Mouse (Mus musculus) limb, embryonic 12.5 days (tissue): ENCODE data around the gene Lrrc39. TPM values are rescaled to one million over a fixed set of nuclear protein-coding genes. Genes with fewer than 3 reads are reported as not detected.

ENCODE experiments used
- ATAC-seq: fragments of 200-750 bp; cut with Nextera tagmentation; 2 replicates; pipeline ENCODE4 v1.8.0; 2017; ENCODE audit warnings: low read depth, moderate TSS enrichment; ENCODE audit not compliant: insufficient number of reproducible peaks, insufficient read depth, low FRiP score, low TSS enrichment
- H3K27ac ChIP-seq: fragments of 300-500 bp; sonication (generic); 2 replicates; pipeline ENCODE4 v1.5.1; 2016; ENCODE audit warnings: mild to moderate bottlenecking, moderate library complexity
- H3K27me3 ChIP-seq: fragments of 300-500 bp; sonication (generic); 2 replicates; pipeline ENCODE4 v1.6.1; 2016; ENCODE audit warnings: mild to moderate bottlenecking, moderate library complexity
- H3K36me3 ChIP-seq: fragments of 300-500 bp; sonication (generic); 2 replicates; pipeline ENCODE4 v1.6.1; 2016; ENCODE audit warnings: mild to moderate bottlenecking, moderate library complexity
- H3K4me1 ChIP-seq: fragments of 300-500 bp; sonication (generic); replicated peaks from 2 replicates; pipeline ENCODE4 v1.6.1; 2016
- H3K4me2 ChIP-seq: fragments of 300-500 bp; sonication (generic); 2 replicates; pipeline ENCODE4 v1.6.1; 2016; ENCODE audit warnings: mild to moderate bottlenecking, moderate library complexity
- H3K4me3 ChIP-seq: fragments of 300-500 bp; sonication (generic); replicated peaks from 2 replicates; pipeline ENCODE4 v1.5.1; 2016; ENCODE audit warnings: mild to moderate bottlenecking
- H3K9ac ChIP-seq: fragments of 300-500 bp; sonication (generic); replicated peaks from 2 replicates; pipeline ENCODE4 v1.6.1; 2016; ENCODE audit warnings: mild to moderate bottlenecking, moderate library complexity
- H3K9me3 ChIP-seq: fragments of 300-500 bp; sonication (generic); 2 replicates; pipeline ENCODE4 v1.6.1; 2016; ENCODE audit warnings: mild to moderate bottlenecking, moderate library complexity
- WGBS: fragments of 180-500 bp; shearing (Covaris S2); methylation state at CpG from one replicate; pipeline ENCODE4 v1.1.7; 2016; 5-methylcytosine and 5-hydroxymethylcytosine counted together
- polyA plus RNA-seq: library from polyadenylated mRNA; unstranded; fragments of >200 nt; fragmentation: Nextera tagmentation; extraction: Ambion mirVana; gene quantifications from 2 replicates; pipeline ENCODE4 v1.2.1, GENCODE M21; 2016

Gene Lrrc39
- polyA plus RNA-seq, 1 experiment from 2014 or later: 0.87 TPM

DNA sequence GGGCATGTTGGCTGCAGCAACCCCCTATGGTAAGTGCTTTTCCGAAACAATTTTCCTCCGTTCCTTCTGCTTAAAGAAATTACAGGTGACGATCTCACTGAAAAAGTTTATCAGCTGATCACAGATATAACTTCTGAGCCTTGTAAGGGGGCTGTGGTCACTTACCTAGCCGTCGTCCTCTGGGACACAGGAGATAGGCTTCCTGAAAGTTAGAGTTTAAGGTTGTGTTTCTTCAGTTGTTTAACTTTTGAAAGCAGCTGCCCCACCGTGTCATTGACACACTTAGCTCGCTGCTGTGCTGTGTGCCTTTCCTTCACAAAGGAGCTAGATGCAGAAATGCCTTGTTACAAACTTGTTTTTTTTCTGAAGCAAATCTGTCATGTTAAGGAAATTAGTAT, 321 bp downstream of the Lrrc39 start:
- WGBS: 82% methylated on average over 7 of the region's 7 CpGs
- Histone ChIP-seq H3K27ac (no peak overlapping the region), H3K4me2 (no peak overlapping the region), H3K4me1 (no peaks in the 10 kb centered on the region), H3K9ac (no peak overlapping the region), H3K27me3 (no peaks in the 10 kb centered on the region), H3K9me3 (no peaks in the 10 kb centered on the region), H3K4me3 (no peak overlapping the region), H3K36me3 (no peaks in the 10 kb centered on the region)
- ATAC-seq: no peak

DNA sequence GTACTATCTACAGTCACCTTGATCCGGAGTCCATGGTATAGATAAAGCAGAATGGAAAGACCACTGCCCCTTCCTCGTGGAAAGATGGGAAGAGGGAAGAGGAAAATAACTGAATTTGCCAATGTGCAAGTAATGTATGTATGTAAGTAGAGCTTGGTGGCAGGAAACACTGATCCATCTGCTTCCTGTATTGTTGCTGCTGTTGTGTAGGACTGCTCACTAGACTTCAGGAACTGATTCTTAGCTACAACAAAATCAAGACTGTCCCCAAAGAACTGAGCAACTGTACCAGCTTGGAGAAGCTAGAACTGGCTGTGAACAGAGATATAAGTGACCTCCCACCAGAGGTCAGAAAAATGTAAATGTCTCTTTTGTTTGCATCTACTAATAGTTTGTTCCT, 7.9 kb downstream of the Lrrc39 start:
- no peak overlapping the region for H3K27ac ChIP-seq
- 72% methylated on average over 2 of the region's 2 CpGs for whole genome bisulfite sequencing
- no peak for ATAC-seq

DNA sequence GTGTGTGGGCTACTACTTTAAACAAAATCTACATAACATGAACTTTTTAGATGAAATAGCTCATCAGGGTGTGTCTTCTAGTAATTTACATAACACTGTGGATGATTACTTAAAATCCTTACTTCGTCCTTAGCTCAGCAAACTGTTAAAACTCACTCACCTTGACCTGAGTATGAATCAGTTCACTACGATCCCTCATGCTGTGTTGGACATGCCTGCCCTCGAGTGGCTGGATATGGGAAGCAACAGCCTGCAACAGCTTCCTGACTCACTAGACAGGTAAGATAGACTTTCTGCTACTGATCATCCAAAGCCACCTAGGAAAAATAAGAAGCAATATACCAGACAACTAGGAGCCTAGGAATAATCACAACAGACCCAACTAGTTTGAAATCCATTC, 14.5 kb downstream of the Lrrc39 start:
- peaks cover 25% of the 10 kb centered on the region for H3K36me3 ChIP-seq
- no peak overlapping the region for H3K9ac ChIP-seq
- no peaks in the 10 kb centered on the region for H3K4me1 ChIP-seq
- ATAC-seq: no peak
- WGBS: 59% methylated on average over 3 of the region's 3 CpGs
- no peak overlapping the region for H3K4me3 ChIP-seq
- H3K9me3 ChIP-seq: no peaks in the 10 kb centered on the region
- no peaks in the 10 kb centered on the region for H3K27me3 ChIP-seq
- no peak overlapping the region for H3K27ac ChIP-seq
- no peak overlapping the region for H3K4me2 ChIP-seq

More for the DNA sequence above, 7.9 kb downstream of the Lrrc39 start:
- no peaks in the 10 kb centered on the region for H3K9me3 ChIP-seq
- no peaks in the 10 kb centered on the region for H3K27me3 ChIP-seq
- no peaks in the 10 kb centered on the region for H3K36me3 ChIP-seq
- no peaks in the 10 kb centered on the region for H3K4me1 ChIP-seq
- no peak overlapping the region for H3K4me3 ChIP-seq
- no peak overlapping the region for H3K4me2 ChIP-seq
- H3K9ac ChIP-seq: no peak overlapping the region

DNA sequence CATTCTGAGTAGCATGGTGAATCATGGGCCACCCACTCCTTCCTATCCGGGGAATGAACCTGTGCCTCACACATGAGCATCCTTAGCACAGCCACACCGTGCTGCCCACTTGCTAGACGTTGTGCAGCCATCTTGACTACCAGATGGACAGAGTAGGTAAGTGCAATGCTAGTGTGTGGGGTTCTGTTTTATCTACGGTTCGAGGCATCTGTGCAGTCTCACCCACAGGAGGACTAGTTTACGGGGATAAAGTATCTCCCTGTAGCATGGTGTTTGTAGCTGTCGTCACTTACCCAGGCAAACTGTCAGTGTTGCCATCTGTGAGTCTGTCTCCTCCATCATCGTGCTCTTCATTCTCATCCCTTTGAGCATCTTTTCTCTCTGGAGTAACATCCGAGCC, 19.4 kb downstream of the Lrrc39 start:
- H3K9me3 ChIP-seq: no peaks in the 10 kb centered on the region
- no peaks in the 10 kb centered on the region for H3K27me3 ChIP-seq
- no peaks in the 10 kb centered on the region for H3K4me1 ChIP-seq
- WGBS: 93% methylated on average over 9 of the region's 9 CpGs
- no peak overlapping the region for H3K27ac ChIP-seq
- ATAC-seq: no peak
- H3K4me2 ChIP-seq: no peak overlapping the region
- no peak overlapping the region for H3K9ac ChIP-seq
- H3K4me3 ChIP-seq: no peak overlapping the region
- H3K36me3 ChIP-seq: peaks cover 67% of the 10 kb centered on the region

DNA sequence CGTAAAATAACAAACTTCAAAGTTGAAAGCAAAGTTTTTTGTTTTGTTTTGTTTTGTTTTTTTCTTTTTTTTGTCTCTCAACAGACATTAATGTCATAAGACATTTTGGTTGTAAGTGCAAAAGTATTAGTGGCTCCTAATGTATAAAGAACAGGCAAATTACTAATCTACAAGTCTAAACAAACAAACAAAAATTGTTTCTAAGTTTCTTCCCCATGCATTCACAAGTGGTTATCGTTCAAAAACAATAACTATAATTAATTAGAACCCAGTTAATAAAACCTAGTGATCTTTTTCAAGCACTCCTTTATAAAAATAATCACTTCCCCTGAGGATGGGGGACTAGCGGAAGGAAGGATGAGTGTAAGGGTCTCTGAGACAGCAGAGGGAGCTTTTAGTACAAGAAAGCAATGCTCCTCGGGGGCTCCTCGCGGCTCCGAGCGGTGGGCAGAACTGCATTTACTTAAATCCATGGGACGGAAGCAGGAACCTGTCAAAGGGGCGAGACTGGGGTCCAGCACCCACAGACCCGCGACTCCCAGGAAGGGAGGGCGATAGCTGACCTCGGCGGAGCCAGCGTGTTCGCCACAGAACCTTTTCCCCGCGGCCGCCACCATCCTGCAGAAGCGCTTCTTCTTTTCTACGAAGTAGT, 31.4 kb downstream of the Lrrc39 start:
- Histone ChIP-seq H3K27ac (peak overlapping the region; percentile 69), H3K9ac (peak overlapping the region; percentile 77), H3K4me3 (peak overlapping the region; percentile 76), H3K27me3 (no peaks in the 10 kb centered on the region), H3K36me3 (peaks cover 27% of the 10 kb centered on the region), H3K4me1 (peaks cover 6% of the 10 kb centered on the region), H3K4me2 (peak overlapping the region; percentile 51), H3K9me3 (no peaks in the 10 kb centered on the region)
- peak; percentile 77; the same call in 1 of the 2 replicates for ATAC-seq
- 3% methylated on average over 22 of the region's 22 CpGs for WGBS

DNA sequence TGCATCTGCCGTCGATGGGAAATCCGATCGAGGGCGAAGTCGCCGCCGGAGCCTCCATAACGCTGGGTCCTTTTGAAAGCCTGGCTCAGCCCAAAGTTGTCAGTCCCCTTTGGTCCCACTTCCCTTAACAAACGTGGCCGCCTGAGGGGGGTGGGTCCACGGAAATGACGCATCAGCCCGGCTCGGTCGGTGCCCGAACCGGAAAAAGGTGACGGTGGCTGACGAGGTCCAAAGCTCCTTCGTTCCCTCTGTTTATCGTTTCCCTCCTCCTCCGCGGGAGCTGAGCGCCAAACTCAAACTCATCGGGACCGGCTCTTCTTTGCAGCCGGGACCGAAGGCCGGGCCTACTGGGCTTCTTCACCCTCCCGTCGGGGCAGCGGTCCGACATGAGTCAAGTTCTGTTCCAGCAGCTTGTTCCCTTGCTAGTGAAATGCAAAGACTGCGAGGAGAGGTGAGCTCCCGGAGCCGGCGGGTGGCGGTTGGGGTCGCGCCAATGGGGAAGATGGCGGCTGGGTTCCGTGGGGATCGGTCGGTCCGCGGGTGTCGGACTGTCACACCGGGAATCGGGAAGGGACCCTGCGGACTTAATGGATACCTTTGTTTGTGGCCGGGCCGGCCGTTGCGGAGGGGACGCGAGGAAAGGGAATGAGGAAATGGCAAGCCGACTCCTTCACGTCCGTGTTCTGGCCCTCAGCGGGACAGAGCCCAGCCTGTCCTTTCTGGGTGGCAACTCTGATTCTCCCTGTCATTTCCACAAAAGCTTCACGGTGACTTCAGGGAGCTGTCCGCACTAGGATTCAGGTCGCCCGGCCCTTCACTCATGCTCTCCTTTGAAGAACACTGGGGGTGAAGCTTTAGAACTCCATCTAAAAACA, 32.2 kb downstream of the Lrrc39 start, which contains the start of gene Sass6:
Gene Sass6 (plus strand): TSS at position 255 of the 875 bp plus-strand sequence.
- under 1% methylated on average over 65 of the region's 65 CpGs for WGBS
- peak; percentile 95 for ATAC-seq
- peaks cover 19% of the 10 kb centered on the region for H3K36me3 ChIP-seq

DNA sequence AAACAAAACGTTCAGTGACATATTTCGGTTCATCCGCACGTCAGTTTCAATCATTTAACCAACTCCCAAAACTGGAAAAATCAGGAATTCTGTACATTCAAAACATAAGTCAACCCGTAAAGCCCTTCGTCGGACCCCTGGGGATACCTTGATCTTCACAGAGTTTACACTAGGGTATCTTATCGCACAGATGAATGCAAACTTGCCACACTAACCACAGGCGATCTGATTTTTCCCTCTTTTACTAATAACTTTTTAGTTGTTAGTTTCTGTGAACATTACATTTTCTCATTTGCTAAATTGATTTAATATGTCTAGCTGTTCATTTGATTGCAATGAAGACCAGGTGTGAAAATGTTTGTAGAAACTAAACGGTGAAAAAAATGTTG, 32.8 kb downstream of the Lrrc39 start:
- Histone ChIP-seq H3K9me3 (no peaks in the 10 kb centered on the region), H3K4me2 (peak overlapping the region; percentile 71), H3K27ac (no peak overlapping the region), H3K36me3 (peaks cover 13% of the 10 kb centered on the region), H3K9ac (peak overlapping the region; percentile 77), H3K27me3 (no peaks in the 10 kb centered on the region), H3K4me3 (peak overlapping the region; percentile 76), H3K4me1 (peaks cover 6% of the 10 kb centered on the region)
- no peak for ATAC-seq
- 9% methylated on average over 10 of the region's 10 CpGs for WGBS

More for the DNA sequence above, 32.2 kb downstream of the Lrrc39 start, which contains the start of gene Sass6:
- Histone ChIP-seq H3K9ac (peak within 1 kb of the TSS; percentile 77), H3K9me3 (no peaks in the 10 kb centered on the region), H3K4me1 (peaks cover 6% of the 10 kb centered on the region), H3K27ac (peak within 1 kb of the TSS; percentile 69), H3K4me3 (peak within 1 kb of the TSS; percentile 76), H3K27me3 (no peaks in the 10 kb centered on the region), H3K4me2 (peak within 1 kb of the TSS; percentile 71)

DNA sequence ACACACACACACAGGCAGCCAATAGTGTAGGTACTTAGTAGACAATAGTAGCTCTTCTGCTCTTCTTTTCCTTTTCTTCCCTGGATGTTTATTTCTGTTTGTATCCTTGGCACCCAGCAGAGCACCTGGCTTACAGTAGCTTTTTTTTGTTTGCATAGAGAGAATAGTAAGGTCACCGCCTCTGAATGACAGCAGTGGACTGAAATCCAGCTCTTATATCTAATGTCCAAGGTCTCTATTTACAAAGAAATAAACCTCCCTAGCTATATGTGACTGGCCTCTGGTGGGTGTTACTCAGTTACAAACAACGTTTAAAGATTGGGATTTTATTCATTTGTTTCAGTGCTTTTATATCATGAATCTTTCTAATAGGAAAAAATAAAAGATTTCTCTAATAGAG, 36.9 kb downstream of the Lrrc39 start:
- peaks cover 3% of the 10 kb centered on the region; the same call in 1 of the 2 replicates for H3K4me1 ChIP-seq
- no peak overlapping the region for H3K4me2 ChIP-seq
- H3K27me3 ChIP-seq: no peaks in the 10 kb centered on the region
- WGBS: 89% methylated on average over 2 of the region's 2 CpGs
- no peak overlapping the region for H3K27ac ChIP-seq
- no peaks in the 10 kb centered on the region for H3K9me3 ChIP-seq
- no peak overlapping the region for H3K9ac ChIP-seq
- peaks cover 9% of the 10 kb centered on the region; the same call in 1 of the 2 replicates for H3K36me3 ChIP-seq
- ATAC-seq: no peak
- no peak overlapping the region for H3K4me3 ChIP-seq

DNA sequence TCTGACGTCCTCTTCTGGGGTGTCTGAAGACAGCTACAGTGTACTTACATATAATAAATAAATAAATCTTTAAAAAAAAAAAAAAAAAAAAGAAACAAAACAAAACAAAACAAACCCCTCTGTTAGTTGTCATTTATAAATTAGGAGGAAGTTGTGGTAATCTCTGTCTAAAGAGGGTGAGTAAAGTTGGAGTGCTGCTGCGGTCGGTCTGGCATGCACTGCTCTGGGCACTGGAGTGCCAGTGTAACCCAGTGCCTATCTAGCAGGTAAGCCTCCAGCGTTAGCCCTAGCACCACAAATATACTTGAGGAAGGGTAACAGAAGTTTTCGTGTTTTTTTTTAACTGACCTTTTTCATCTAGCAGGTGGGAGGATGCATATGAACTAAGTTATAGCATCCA, 38.2 kb downstream of the Lrrc39 start:
- H3K4me1 ChIP-seq: peaks cover 1% of the 10 kb centered on the region; the same call in 1 of the 2 replicates
- H3K9me3 ChIP-seq: no peaks in the 10 kb centered on the region
- H3K36me3 ChIP-seq: peaks cover 10% of the 10 kb centered on the region; the same call in 1 of the 2 replicates
- H3K27ac ChIP-seq: no peak overlapping the region
- H3K9ac ChIP-seq: no peak overlapping the region
- no peak for ATAC-seq
- H3K4me2 ChIP-seq: no peak overlapping the region
- H3K27me3 ChIP-seq: no peaks in the 10 kb centered on the region
- no peak overlapping the region for H3K4me3 ChIP-seq
- WGBS: 88% methylated on average over 5 of the region's 5 CpGs

DNA sequence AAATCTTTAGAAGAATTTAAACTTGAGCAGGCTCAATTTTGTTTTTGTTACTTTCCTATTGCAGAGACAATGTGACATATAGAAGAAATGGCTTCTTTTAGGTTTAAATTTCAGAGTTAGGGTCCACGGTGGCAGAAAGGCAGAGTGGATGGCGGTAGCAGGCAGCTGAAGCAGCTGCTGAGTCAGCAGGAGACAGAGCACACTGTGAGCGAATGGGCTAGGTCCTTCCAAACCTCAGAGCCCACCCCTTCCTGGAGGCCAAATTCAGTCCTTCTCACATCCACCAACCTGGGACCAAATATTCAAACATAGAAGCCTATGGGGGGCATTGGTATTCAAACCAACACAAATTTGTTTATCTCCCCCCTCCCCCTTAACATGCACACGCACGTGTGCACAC, 39.0 kb downstream of the Lrrc39 start:
- Histone ChIP-seq H3K4me3 (no peak overlapping the region), H3K4me1 (no peaks in the 10 kb centered on the region), H3K36me3 (peaks cover 14% of the 10 kb centered on the region), H3K9me3 (no peaks in the 10 kb centered on the region), H3K4me2 (no peak overlapping the region), H3K27ac (no peak overlapping the region), H3K9ac (no peak overlapping the region), H3K27me3 (no peaks in the 10 kb centered on the region)
- ATAC-seq: no peak
- 93% methylated on average over 5 of the region's 5 CpGs for WGBS

DNA sequence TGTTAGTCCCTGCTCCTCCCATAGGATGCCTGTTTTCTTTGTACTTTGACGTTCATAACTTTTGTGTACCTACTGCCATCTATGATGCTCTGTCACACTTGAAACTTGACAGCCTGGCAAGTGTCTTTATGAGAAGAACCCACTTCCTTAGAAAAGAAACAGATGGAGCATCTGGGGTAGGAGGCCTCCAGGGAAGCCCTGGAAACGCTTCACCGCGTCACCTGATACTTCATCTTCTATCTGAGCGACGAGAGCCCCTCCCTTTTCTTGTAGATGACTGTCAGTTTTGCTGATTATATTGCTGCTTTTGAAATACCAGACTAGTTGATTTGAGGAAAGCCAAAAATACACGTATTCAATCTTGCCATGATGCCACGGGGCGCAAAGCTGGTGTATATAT, 41.8 kb downstream of the Lrrc39 start:
- no peaks in the 10 kb centered on the region for H3K4me1 ChIP-seq
- no peak overlapping the region for H3K4me3 ChIP-seq
- no peak for ATAC-seq
- no peak overlapping the region for H3K9ac ChIP-seq
- no peak overlapping the region for H3K27ac ChIP-seq
- WGBS: 85% methylated on average over 9 of the region's 9 CpGs
- H3K9me3 ChIP-seq: no peaks in the 10 kb centered on the region
- no peak overlapping the region for H3K4me2 ChIP-seq
- H3K36me3 ChIP-seq: peaks cover 38% of the 10 kb centered on the region
- H3K27me3 ChIP-seq: no peaks in the 10 kb centered on the region
